Mouse (Mus musculus): Measurements from ENCODE around the gene Hormad1. TPM values are rescaled to one million over a fixed set of nuclear protein-coding genes. Genes with fewer than 3 reads are reported as not detected.

The Hormad1 gene
- not detected in 2 replicates for polyA plus RNA-seq (2012; rRNA removed)

GRCm38 (mm10) chr3:95559437-95559836 lies at the start of gene Hormad1:
TSS of gene Hormad1 (plus strand) at chr3:95559677.

GRCm38 (mm10) chr3:95526622-95527211 lies 32.8 kb upstream of the Hormad1 start, which contains the start of gene Ctss:
TSS of gene Ctss (plus strand) at chr3:95526786.

GRCm38 (mm10) chr3:95588604-95589086 lies 29.2 kb downstream of the Hormad1 start, which contains the start of gene Golph3l:
TSS of gene Golph3l (plus strand) at chr3:95588934.

GRCm38 (mm10) chr3:95624628-95625503 lies 65.4 kb downstream of the Hormad1 start, which contains the start of gene Ensa:
TSS of gene Ensa (plus strand) at chr3:95624993.

Other genes starting within 250 kb of the Hormad1 start
- 92.1 and 101 TPM in 2 replicates for gene Cers2, start 244.9 kb upstream of the Hormad1 start, polyA plus RNA-seq (2012; rRNA removed)
- 54.5 and 56.8 TPM in 2 replicates for gene Setdb1, start 202.5 kb upstream of the Hormad1 start, polyA plus RNA-seq (2012; rRNA removed)
- not detected in 2 replicates for gene 4930558C23Rik, start 156.8 kb upstream of the Hormad1 start, polyA plus RNA-seq (2012; rRNA removed)
- gene Arnt, start 125.3 kb upstream of the Hormad1 start, polyA plus RNA-seq (2012; rRNA removed), result 29.1 and 33.1 TPM in 2 replicates
- gene Ctsk, start 60.4 kb upstream of the Hormad1 start, polyA plus RNA-seq (2012; rRNA removed), result 5.9 and 35.0 TPM in 2 replicates
- gene Ctss, start 32.9 kb upstream of the Hormad1 start, polyA plus RNA-seq (2012; rRNA removed), result 8.8 and 9.2 TPM in 2 replicates
- gene Golph3l, start 29.3 kb downstream of the Hormad1 start, polyA plus RNA-seq (2012; rRNA removed), result 19.3 and 20.7 TPM in 2 replicates
- gene Ensa, start 65.3 kb downstream of the Hormad1 start, polyA plus RNA-seq (2012; rRNA removed), result 47.0 and 50.6 TPM in 2 replicates
- 62.9 and 66.1 TPM in 2 replicates for gene Mcl1, start 99.1 kb downstream of the Hormad1 start, polyA plus RNA-seq (2012; rRNA removed)
- 0.76 and 2.1 TPM in 2 replicates for gene Adamtsl4, start 128.2 kb downstream of the Hormad1 start, polyA plus RNA-seq (2012; rRNA removed)
- 13.4 and 56.2 TPM in 2 replicates for gene Ecm1, start 179.9 kb downstream of the Hormad1 start, polyA plus RNA-seq (2012; rRNA removed)
- gene Tars2, start 200.5 kb downstream of the Hormad1 start, polyA plus RNA-seq (2012; rRNA removed), result 39.4 and 42.8 TPM in 2 replicates